ENCODE assay signal across 8 mouse cellular contexts in the genomic region with DNA sequence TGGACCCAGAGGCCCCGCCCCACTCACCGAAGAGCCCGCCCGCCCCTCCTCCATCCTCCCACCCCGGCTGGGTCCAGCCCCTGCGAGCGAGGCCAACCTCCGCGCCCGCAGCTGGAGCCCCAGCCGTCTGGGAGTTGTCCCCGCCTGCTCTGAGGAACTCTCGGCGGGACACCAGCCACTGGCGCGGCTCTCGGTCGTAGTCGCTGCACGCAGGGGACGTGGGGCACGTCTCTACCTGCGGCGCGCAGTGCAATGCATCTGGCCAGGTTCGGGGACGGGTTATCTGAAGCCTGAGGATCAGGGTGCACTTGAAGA. TPM values are rescaled to one million over a fixed set of nuclear protein-coding genes. Genes with fewer than 3 reads are reported as not detected.
DNase-seq lines count a peak whose midpoint lies in the region; ATAC-seq and TF ChIP-seq lines count a peak whose summit lies in the region.

No protein-coding gene starts in this region.

- TF ChIP-seq EP300 in heart, postnatal 0 days (IDR thresholded peaks at IDR 0.05; ENCODE audit: low read depth): no peak
- no peak for TF ChIP-seq EP300 in stomach, postnatal 0 days (optimal IDR thresholded peaks at IDR 0.05)

- H3K4me1 ChIP-seq in embryonic fibroblast, embryonic 13.5 days (ENCODE audit: control insufficient read depth, insufficient read depth, low read length): no peaks in the 10 kb centered on the region
- peaks cover 8% of the 10 kb centered on the region; the same call in 1 of the 2 replicates for H3K4me1 ChIP-seq in heart, postnatal 0 days (ENCODE audit: control insufficient read depth, insufficient read depth)
- no peaks in the 10 kb centered on the region for H3K4me1 ChIP-seq in stomach, postnatal 0 days (replicated peaks; ENCODE audit: control insufficient read depth, insufficient read depth)

- ATAC-seq in heart, postnatal 0 days (ENCODE audit: insufficient read depth, low read depth): peak; percentile 86
- ATAC-seq in megakaryocyte-erythroid progenitor cell, adult 5-6 weeks (replicated peaks; ENCODE audit: low FRiP score, low TSS enrichment, poor library complexity, severe bottlenecking): peak; percentile 66
- peak; percentile 90 for ATAC-seq in stomach, postnatal 0 days (ENCODE audit: low FRiP score, low TSS enrichment)

- peaks cover 50% of the 10 kb centered on the region for H3K27me3 ChIP-seq in heart, postnatal 0 days (ENCODE audit: control insufficient read depth, insufficient read depth, low read length)
- H3K27me3 ChIP-seq in stomach, postnatal 0 days (ENCODE audit: control insufficient read depth, insufficient read depth, low read length): no peaks in the 10 kb centered on the region

- peak; percentile 32 to 68 for DNase-seq in spleen, postnatal 4 days (ENCODE audit: low spot score in 2 of 2)
- no peak for DNase-seq in spleen, postnatal 14 days (ENCODE audit: low spot score in 2 of 2)
- peak; percentile 88 for DNase-seq in heart, postnatal 0 days (ENCODE audit: low spot score)
- DNase-seq in kidney, postnatal 36 days: peak; percentile 91 to 95
- peak; percentile 85 for DNase-seq in stomach, postnatal 0 days (ENCODE audit: low spot score)
- DNase-seq in right cerebral cortex, adult 2 months (ENCODE audit: low spot score in 2 of 2): no peak

- no peak for TF ChIP-seq CTCF in embryonic fibroblast, embryonic 13.5 days (IDR thresholded peaks at IDR 0.05; ENCODE audit: borderline replicate concordance, insufficient read depth, low read length)
- TF ChIP-seq CTCF in heart, postnatal 0 days (IDR thresholded peaks at IDR 0.05; ENCODE audit: low read depth): no peak
- no peak for TF ChIP-seq CTCF in stomach, postnatal 0 days (IDR thresholded peaks at IDR 0.05; ENCODE audit: low read depth)

- 0% methylated on average over 23 of the region's 27 CpGs for WGBS in heart, postnatal 0 days
- WGBS in stomach, postnatal 0 days: 0% methylated on average over 27 of the region's 27 CpGs

- H3K4me2 ChIP-seq in heart, postnatal 0 days (ENCODE audit: low read depth, low read length): peak overlapping the region; percentile 76
- peak overlapping the region; percentile 76 for H3K4me2 ChIP-seq in stomach, postnatal 0 days (replicated peaks; ENCODE audit: low read depth)

- H3K27ac ChIP-seq in embryonic fibroblast, embryonic 13.5 days (ENCODE audit: insufficient read depth, low read length): peak overlapping the region; percentile 74
- peak overlapping the region; percentile 75 for H3K27ac ChIP-seq in heart, postnatal 0 days (ENCODE audit: low read depth)
- H3K27ac ChIP-seq in stomach, postnatal 0 days (replicated peaks): peak overlapping the region; percentile 88

- peak overlapping the region; percentile 46; the same call in 1 of the 2 replicates for H3K9ac ChIP-seq in heart, postnatal 0 days (replicated peaks; ENCODE audit: low read depth, low read length)
- H3K9ac ChIP-seq in stomach, postnatal 0 days (ENCODE audit: low read length): peak overlapping the region; percentile 61

- peaks cover 2% of the 10 kb centered on the region; the same call in 1 of the 2 replicates for H3K36me3 ChIP-seq in heart, postnatal 0 days (replicated peaks; ENCODE audit: control insufficient read depth, insufficient read depth, low read length)
- no peaks in the 10 kb centered on the region for H3K36me3 ChIP-seq in stomach, postnatal 0 days (ENCODE audit: control insufficient read depth, insufficient read depth, low read length)

- no peaks in the 10 kb centered on the region for H3K9me3 ChIP-seq in heart, postnatal 0 days (replicated peaks; ENCODE audit: control insufficient read depth, low read length)
- no peaks in the 10 kb centered on the region for H3K9me3 ChIP-seq in stomach, postnatal 0 days (ENCODE audit: control insufficient read depth, low read length)

- peak overlapping the region; percentile 66 for H3K4me3 ChIP-seq in embryonic fibroblast, embryonic 13.5 days (ENCODE audit: insufficient read depth, low read length)
- H3K4me3 ChIP-seq in heart, postnatal 0 days (ENCODE audit: low read depth, low read length): peak overlapping the region; percentile 61
- H3K4me3 ChIP-seq in stomach, postnatal 0 days (ENCODE audit: low read depth, low read length): peak overlapping the region; percentile 56

- no peak; the same call in none of the 2 replicates for TF ChIP-seq POLR2A in embryonic fibroblast, embryonic 13.5 days (IDR thresholded peaks at IDR 0.05; ENCODE audit: low read depth, low read length)

RNA-seq across cellular contexts. Expression of gene Bmp4, which starts 3.2 kb away (rescaled TPM):
- polyA plus RNA-seq in embryonic fibroblast, embryonic 13.5 days (2011; ENCODE audit: insufficient read length, low read depth, missing spikeins): 33.6 and 43.7 TPM in 2 replicates
- 10.1 and 17.9 TPM in 2 replicates for total RNA-seq in heart, postnatal 0 days (2014; rRNA removed; ENCODE audit: low replicate concordance)
- polyA plus RNA-seq in heart, postnatal 0 days (2015; fragmentation: Nextera tagmentation; extraction: Ambion mirVana): 5.3 and 6.3 TPM in 2 replicates
- total RNA-seq in megakaryocyte-erythroid progenitor cell, adult 5-6 weeks (2014; fragmentation: Nextera tagmentation): not detected in 2 replicates
- total RNA-seq in megakaryocyte-erythroid progenitor cell, adult 5-6 weeks (2017): not detected in 2 replicates
- polyA plus RNA-seq in stomach, postnatal 0 days (2015; fragmentation: Nextera tagmentation; extraction: Ambion mirVana): 20.3 and 23.3 TPM in 2 replicates

RNA-seq across cellular contexts. Expression of gene Gm15217, which starts 8.1 kb away (rescaled TPM):
- not detected in 2 replicates for polyA plus RNA-seq in embryonic fibroblast, embryonic 13.5 days (2011; ENCODE audit: insufficient read length, low read depth, missing spikeins)
- not detected in 2 replicates for total RNA-seq in heart, postnatal 0 days (2014; rRNA removed; ENCODE audit: low replicate concordance)
- not detected in 2 replicates for polyA plus RNA-seq in heart, postnatal 0 days (2015; fragmentation: Nextera tagmentation; extraction: Ambion mirVana)
- total RNA-seq in megakaryocyte-erythroid progenitor cell, adult 5-6 weeks (2014; fragmentation: Nextera tagmentation): not detected in 2 replicates
- total RNA-seq in megakaryocyte-erythroid progenitor cell, adult 5-6 weeks (2017): not detected in 2 replicates
- polyA plus RNA-seq in stomach, postnatal 0 days (2015; fragmentation: Nextera tagmentation; extraction: Ambion mirVana): 0.18 and 0.30 TPM in 2 replicates

Comparison
In these comparisons a context has a peak if more than half of its experiments do, and no peak if none do; other contexts are left out.
1. DNase-seq: peak in spleen, postnatal 4 days (2 of 2), heart, postnatal 0 days (single experiment), kidney, postnatal 36 days (2 of 2) and stomach, postnatal 0 days (single experiment); none in spleen, postnatal 14 days (0 of 2) and right cerebral cortex, adult 2 months (0 of 2).
2. Peak in every context shown above with its lines, with median percentiles within 50 percentile points of each other: H3K27ac ChIP-seq, H3K4me3 ChIP-seq and ATAC-seq.